Mouse (Mus musculus): ENCODE data around the gene Ptprm. TPM values are rescaled to one million over a fixed set of nuclear protein-coding genes. Genes with fewer than 3 reads are reported as not detected.

Ptprm gene
- polyA plus RNA-seq, 1 experiment from 2014 or later: 16.1 TPM

DNA sequence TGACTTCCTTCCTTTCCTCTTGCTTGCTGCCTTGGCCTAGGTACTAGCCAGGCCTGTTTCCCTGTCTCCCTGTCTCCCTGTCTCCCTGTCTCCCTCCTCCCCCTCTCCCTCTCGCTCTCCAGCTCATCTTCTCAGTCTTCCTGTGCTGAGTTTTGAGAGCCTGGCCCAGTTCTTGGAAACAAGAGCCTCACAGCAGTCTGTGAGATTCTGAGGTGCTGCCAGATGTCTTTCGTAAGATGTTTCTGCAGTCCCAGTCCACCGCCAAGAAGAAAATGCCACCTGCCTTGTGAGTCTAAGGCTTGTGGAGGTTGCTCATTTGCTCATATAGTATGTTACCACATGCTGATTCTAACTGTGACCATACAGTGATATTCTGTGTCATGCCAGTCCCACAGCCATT is 572.3 kb downstream of the Ptprm start:
- H3K4me2 ChIP-seq: no peak overlapping the region
- WGBS: 74% methylated on average over 3 of the region's 3 CpGs
- peaks cover 13% of the 10 kb centered on the region for H3K4me1 ChIP-seq (replicated peaks)
- no peaks in the 10 kb centered on the region for H3K36me3 ChIP-seq
- H3K9ac ChIP-seq: no peak overlapping the region
- no peaks in the 10 kb centered on the region for H3K9me3 ChIP-seq (replicated peaks)
- no peak for ATAC-seq (ENCODE audit: insufficient number of reproducible peaks, low FRiP score)
- H3K27me3 ChIP-seq (replicated peaks): no peaks in the 10 kb centered on the region
- H3K4me3 ChIP-seq: no peak overlapping the region
- no peak overlapping the region for H3K27ac ChIP-seq (ENCODE audit: poor library complexity, severe bottlenecking)

DNA sequence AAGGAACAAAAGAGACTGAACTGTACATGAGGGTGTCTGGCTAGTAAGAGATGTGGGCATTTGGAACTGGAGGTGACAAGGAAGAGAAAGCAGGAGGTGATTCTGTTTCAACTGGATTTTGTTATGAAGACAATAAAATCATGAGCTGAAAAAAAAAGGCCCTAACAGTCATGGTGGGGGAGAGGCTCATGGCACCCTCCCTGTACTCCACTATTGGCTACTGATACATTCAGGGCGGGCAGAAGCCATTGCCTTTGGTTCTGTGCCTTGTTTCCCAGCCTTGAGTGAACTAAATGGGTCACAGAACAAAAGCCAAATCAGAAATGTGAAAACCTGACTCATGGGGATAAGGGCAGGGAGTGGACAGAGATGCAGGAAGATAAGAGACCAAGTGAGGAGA is 575.2 kb downstream of the Ptprm start:
- WGBS: 77% methylated on average over 1 of the region's 1 CpGs
- H3K9me3 ChIP-seq (replicated peaks): no peaks in the 10 kb centered on the region
- H3K4me1 ChIP-seq (replicated peaks): peaks cover 10% of the 10 kb centered on the region
- no peaks in the 10 kb centered on the region for H3K36me3 ChIP-seq
- H3K9ac ChIP-seq: no peak overlapping the region
- no peaks in the 10 kb centered on the region for H3K27me3 ChIP-seq (replicated peaks)
- no peak overlapping the region for H3K27ac ChIP-seq (ENCODE audit: poor library complexity, severe bottlenecking)
- H3K4me3 ChIP-seq: no peak overlapping the region
- no peak overlapping the region for H3K4me2 ChIP-seq
- no peak for ATAC-seq (ENCODE audit: insufficient number of reproducible peaks, low FRiP score)

DNA sequence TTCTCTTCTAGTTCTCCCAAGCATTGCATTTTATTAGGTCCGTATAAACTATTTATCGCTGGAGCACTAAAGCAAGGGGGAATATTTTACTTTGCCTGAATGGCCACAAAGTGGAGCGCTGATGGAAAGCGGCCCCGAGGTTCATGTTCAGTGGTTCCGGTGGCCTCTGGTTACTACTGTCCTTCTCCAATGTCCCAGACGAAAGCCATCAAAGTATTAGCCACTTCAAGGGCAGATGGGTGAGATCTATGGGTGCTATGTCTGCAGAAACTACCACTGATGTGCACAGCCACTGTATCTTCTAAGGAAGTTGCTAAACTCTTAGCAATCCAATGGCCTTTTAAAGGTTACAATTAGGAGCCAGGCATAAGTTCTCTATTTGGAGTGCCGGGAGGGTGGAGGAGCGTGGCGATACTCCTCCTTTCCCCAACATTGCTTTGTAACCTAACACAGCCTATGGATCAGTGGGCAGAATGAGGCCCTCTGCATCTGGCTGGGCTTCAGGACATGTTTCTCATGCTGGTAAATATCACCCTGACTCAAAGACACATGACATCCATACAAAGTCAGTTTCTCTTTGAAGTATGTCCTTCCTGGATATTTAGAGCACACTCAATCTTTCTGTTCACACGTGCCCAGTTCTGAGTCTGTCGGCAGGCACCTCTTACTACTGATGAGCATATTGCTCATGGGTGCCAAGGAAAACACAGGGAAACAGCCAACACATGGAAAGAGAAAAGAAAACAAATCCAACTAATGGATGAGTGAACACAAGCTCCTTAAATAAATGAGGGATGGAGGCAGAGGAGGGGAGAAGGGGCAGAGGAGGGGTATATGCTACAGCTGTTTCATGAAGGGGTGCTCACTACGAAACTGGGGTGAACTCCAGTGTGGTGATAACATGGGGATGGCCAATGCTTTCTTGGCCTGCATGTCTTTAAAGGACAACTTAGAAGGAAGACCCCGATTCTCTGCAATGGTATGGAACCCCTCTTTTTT is 584.6 kb downstream of the Ptprm start:
- H3K36me3 ChIP-seq: no peaks in the 10 kb centered on the region
- H3K9ac ChIP-seq: no peak overlapping the region
- H3K4me2 ChIP-seq: no peak overlapping the region
- no peaks in the 10 kb centered on the region for H3K9me3 ChIP-seq (replicated peaks)
- ATAC-seq (ENCODE audit: insufficient number of reproducible peaks, low FRiP score): no peak
- WGBS: 77% methylated on average over 14 of the region's 14 CpGs
- no peaks in the 10 kb centered on the region for H3K27me3 ChIP-seq (replicated peaks)
- H3K4me1 ChIP-seq (replicated peaks): peaks cover 13% of the 10 kb centered on the region
- no peak overlapping the region for H3K27ac ChIP-seq (ENCODE audit: poor library complexity, severe bottlenecking)
- no peak overlapping the region for H3K4me3 ChIP-seq

DNA sequence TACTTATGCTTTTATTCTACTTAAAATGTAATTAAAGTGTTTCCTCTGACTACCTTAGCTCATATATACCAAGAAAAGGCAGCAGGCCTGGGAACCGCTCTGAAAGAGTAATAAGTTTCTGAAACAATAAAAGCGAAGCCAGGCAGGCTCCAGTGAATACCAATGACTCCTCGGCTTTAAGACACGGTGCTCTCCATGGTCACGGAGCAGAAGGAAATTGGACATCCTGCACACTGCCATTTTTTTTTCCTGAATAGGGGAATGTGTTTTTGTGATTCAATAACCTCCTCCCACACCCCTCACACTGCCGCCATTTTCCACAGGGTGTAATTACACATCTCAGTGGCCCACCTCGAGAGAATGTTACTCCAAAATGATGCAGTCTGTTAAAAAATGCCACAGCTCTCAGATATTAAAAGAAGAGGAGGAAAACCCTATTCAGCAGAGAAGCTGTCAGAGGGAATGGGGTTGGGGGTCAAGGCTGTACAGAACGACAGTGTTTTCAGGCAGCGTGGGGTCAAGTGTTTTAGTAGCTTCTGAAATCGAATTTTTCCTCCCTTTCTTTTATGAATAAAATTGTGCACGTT is 585.5 kb downstream of the Ptprm start:
- no peak overlapping the region for H3K4me2 ChIP-seq

DNA sequence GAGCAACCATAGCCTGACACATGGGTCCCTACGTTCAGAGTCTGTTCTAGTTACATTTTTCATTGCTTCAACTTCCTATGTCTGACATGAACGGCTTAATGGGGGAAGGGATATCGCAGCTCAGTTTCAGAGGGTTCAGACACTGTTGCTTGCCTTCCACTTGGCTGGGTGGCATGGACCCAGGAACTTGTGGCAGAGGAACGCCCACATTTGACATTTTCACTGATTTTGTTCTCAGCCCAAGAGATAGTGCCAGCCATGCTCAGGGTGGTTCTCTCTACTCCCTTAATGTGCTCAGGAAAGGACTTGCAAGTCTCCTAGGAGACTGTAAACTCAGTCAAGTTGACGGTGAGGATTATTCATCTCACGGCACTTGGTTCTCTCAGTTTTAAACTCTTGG is 588.1 kb downstream of the Ptprm start:
- no peak overlapping the region for H3K4me3 ChIP-seq
- no peak overlapping the region for H3K4me2 ChIP-seq
- no peaks in the 10 kb centered on the region for H3K27me3 ChIP-seq (replicated peaks)
- H3K27ac ChIP-seq (ENCODE audit: poor library complexity, severe bottlenecking): no peak overlapping the region
- no peak overlapping the region for H3K9ac ChIP-seq
- WGBS: 83% methylated on average over 6 of the region's 6 CpGs
- H3K9me3 ChIP-seq (replicated peaks): no peaks in the 10 kb centered on the region
- peaks cover 13% of the 10 kb centered on the region for H3K4me1 ChIP-seq (replicated peaks)
- ATAC-seq (ENCODE audit: insufficient number of reproducible peaks, low FRiP score): no peak
- H3K36me3 ChIP-seq: peaks cover 7% of the 10 kb centered on the region; the same call in 1 of the 2 replicates

More for the DNA sequence above, 585.5 kb downstream of the Ptprm start:
- H3K27me3 ChIP-seq (replicated peaks): no peaks in the 10 kb centered on the region
- no peaks in the 10 kb centered on the region for H3K36me3 ChIP-seq
- no peaks in the 10 kb centered on the region for H3K9me3 ChIP-seq (replicated peaks)
- no peak overlapping the region for H3K9ac ChIP-seq
- no peak for ATAC-seq (ENCODE audit: insufficient number of reproducible peaks, low FRiP score)
- H3K27ac ChIP-seq (ENCODE audit: poor library complexity, severe bottlenecking): no peak overlapping the region
- H3K4me1 ChIP-seq (replicated peaks): peaks cover 13% of the 10 kb centered on the region
- WGBS: 77% methylated on average over 11 of the region's 11 CpGs
- H3K4me3 ChIP-seq: no peak overlapping the region

DNA sequence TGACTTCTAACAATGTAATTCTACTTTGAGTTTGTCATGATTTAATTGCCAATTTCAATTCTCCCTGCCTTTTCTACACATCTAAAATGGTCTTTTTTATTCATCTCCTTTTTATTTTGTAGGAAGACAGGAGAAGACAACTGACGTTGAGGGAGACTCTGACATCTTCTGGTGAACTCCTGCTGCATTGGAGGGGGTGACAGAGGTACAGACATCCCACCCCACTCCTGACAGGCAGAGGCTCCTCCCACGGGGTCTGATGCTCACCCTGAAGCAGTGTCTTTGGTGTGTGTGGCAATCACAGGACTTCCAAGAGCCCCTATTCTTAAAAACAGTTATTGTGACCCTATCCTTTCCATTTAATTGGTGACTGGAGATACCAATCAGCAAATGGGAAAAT is 589.8 kb downstream of the Ptprm start:
- no peak for ATAC-seq (ENCODE audit: insufficient number of reproducible peaks, low FRiP score)
- no peaks in the 10 kb centered on the region for H3K9me3 ChIP-seq (replicated peaks)
- H3K9ac ChIP-seq: no peak overlapping the region
- H3K4me3 ChIP-seq: no peak overlapping the region
- H3K36me3 ChIP-seq: peaks cover 14% of the 10 kb centered on the region
- no peak overlapping the region for H3K27ac ChIP-seq (ENCODE audit: poor library complexity, severe bottlenecking)
- no peak overlapping the region for H3K4me2 ChIP-seq
- WGBS: 64% methylated on average over 2 of the region's 2 CpGs
- H3K4me1 ChIP-seq (replicated peaks): 0 out of 2 replicates have a peak, but pooled peaks cover under 1% of the 10 kb centered on the region
- H3K27me3 ChIP-seq (replicated peaks): no peaks in the 10 kb centered on the region

DNA sequence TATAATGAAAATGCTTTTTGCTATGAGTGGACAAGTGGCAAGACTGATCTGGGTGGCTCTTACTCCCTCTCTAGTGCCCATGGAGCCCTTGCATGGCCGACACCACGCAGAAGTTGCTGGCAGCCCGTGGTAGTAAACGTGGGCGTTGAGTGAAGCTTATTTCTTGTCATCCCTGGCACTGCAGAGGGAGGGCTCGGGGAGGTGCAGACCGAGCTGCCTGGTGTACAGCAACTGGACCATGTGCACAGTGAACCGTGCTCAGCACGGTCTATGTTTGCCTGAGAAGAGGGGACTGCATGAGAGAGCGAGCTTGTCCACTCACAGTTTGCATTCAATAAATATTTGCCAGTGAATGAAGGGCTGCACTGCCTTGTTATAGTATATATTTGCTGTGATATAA is 591.5 kb downstream of the Ptprm start:
- Histone ChIP-seq H3K27ac (ENCODE audit: poor library complexity, severe bottlenecking) (no peak overlapping the region), H3K4me1 (replicated peaks) (no peaks in the 10 kb centered on the region), H3K9me3 (replicated peaks) (no peaks in the 10 kb centered on the region), H3K36me3 (peaks cover 14% of the 10 kb centered on the region), H3K4me3 (no peak overlapping the region), H3K4me2 (no peak overlapping the region), H3K9ac (no peak overlapping the region), H3K27me3 (replicated peaks) (no peaks in the 10 kb centered on the region)
- ATAC-seq (ENCODE audit: insufficient number of reproducible peaks, low FRiP score): no peak
- WGBS: 78% methylated on average over 10 of the region's 10 CpGs

DNA sequence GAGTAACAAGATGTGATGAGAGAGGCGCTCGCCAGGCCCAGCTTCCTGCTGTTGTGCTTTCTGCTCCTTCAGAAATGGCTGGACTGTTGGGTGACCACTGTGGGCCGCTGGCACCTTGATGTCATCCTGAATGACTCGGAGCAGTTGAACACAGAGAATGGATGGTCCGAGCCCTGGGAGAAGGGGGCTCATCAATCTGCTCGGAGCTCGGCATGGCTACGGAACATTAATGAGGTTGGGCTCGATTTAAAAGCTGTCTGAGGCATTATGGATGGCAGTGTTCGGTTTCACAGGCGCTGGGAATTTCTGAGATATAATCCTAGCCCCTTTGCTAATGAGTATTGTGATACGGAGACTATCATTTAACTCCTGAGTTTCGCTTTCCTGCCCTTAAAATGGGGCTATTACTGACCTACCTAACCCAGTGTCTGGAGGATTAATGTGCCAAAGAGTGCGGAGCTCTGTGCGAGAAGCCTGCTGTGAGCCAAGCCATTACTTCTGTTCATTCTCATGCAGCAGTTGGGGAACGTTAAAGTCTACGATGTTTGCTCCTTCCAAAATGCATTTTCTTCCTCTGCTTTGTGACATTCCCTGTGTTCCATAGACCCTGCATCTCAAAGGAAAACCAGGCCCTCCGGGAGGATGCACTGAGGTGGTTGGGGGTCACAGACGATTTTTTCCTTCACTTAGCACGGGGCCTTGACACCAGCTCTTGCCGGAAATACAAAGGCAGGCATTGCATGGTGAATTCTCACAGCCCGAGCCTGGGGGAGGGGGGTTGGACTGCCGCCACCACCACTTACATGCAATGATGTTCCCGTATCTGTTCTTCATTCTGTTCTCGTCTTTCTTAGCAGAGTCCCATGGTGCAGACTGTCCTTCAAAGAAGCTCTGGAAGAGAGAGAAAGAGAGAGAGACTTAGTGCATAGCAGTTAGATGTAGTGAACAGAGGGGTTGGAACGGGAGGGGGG is 592.6 kb downstream of the Ptprm start:
- Histone ChIP-seq H3K36me3 (peaks cover 14% of the 10 kb centered on the region), H3K4me2 (no peak overlapping the region), H3K27ac (ENCODE audit: poor library complexity, severe bottlenecking) (no peak overlapping the region), H3K9ac (no peak overlapping the region), H3K4me3 (no peak overlapping the region), H3K27me3 (replicated peaks) (no peaks in the 10 kb centered on the region), H3K4me1 (replicated peaks) (no peaks in the 10 kb centered on the region), H3K9me3 (replicated peaks) (no peaks in the 10 kb centered on the region)
- 82% methylated on average over 26 of the region's 26 CpGs for WGBS
- ATAC-seq (ENCODE audit: insufficient number of reproducible peaks, low FRiP score): no peak

DNA sequence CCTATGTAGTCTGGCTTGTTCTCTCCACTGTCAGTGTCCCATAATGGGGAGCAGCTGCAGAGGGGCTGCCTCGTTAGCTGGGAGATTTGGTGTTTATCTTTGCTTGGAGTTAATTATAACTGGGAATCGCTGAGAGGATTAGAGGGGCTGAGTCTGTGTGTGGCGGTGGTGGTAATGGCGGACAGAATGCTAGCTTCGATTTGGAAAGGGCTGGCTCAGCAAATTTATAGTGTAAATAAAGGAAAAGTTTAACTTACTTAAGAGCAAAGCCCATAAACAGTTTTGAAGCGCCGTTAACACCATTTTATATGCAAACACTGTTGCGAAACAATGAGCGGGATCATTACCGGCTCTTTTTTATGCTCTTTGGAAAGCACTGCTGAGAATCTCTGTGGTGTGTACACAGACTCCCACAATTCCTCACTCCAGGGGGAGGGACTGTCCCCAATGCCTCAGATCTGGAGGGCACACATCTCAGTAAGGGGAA is 597.2 kb downstream of the Ptprm start:
- peaks cover 14% of the 10 kb centered on the region for H3K36me3 ChIP-seq
- no peaks in the 10 kb centered on the region for H3K4me1 ChIP-seq (replicated peaks)
- peak overlapping the region; percentile 32 for H3K4me2 ChIP-seq
- H3K27ac ChIP-seq (ENCODE audit: poor library complexity, severe bottlenecking): no peak overlapping the region
- no peaks in the 10 kb centered on the region for H3K9me3 ChIP-seq (replicated peaks)
- H3K27me3 ChIP-seq (replicated peaks): no peaks in the 10 kb centered on the region
- WGBS: 52% methylated on average over 10 of the region's 10 CpGs
- H3K9ac ChIP-seq: no peak overlapping the region
- no peak for ATAC-seq (ENCODE audit: insufficient number of reproducible peaks, low FRiP score)
- no peak overlapping the region for H3K4me3 ChIP-seq

DNA sequence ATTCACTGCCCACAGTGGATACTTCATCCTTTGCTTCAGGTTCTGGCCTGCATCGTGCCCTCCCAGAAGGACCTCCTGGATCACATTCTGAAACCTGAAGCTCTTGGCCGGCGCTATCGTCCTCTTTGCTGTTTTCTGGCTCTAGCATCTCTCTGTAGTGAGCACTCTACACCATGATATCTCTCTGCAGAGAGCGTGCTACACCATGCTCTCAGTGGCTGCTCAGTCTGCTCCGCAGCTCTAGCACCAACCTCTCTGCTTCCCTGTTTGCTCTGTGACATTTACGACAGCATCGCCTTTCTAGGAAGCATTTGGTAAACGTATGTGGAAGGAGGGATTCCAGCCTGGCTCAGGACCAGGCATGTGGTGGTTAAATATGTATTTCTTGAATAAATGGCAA is 597.8 kb downstream of the Ptprm start:
- no peak for ATAC-seq (ENCODE audit: insufficient number of reproducible peaks, low FRiP score)
- no peak overlapping the region for H3K4me2 ChIP-seq
- H3K9ac ChIP-seq: no peak overlapping the region
- WGBS: 70% methylated on average over 9 of the region's 9 CpGs
- H3K36me3 ChIP-seq: peaks cover 9% of the 10 kb centered on the region
- no peak overlapping the region for H3K4me3 ChIP-seq
- no peaks in the 10 kb centered on the region for H3K27me3 ChIP-seq (replicated peaks)
- H3K4me1 ChIP-seq (replicated peaks): no peaks in the 10 kb centered on the region
- H3K9me3 ChIP-seq (replicated peaks): no peaks in the 10 kb centered on the region
- H3K27ac ChIP-seq (ENCODE audit: poor library complexity, severe bottlenecking): no peak overlapping the region
